Mouse (Mus musculus): ENCODE data around the gene Osbpl6. TPM values are rescaled to one million over a fixed set of nuclear protein-coding genes. Genes with fewer than 3 reads are reported as not detected.

Osbpl6 gene
- polyA plus RNA-seq, 1 experiment from 2014 or later: 11.0 TPM

DNA sequence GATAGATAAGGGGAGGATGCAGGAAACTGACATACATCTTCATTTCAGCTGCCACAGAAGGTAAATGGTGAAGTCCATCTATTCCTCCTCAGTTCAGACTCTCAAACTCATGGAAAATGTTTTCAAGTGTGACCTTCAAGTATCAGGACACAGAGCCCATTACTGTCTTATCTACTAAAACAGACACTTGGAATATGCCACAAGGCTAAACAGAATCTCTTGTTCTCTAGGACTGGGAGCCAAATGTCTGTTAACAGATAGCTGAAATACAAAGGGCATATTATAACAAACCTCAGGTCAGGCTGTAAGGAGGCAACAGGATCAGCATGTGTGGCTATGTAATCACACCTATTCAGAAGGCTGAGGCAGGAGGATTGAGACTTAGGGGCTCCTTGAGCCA lies 237.5 kb downstream of the Osbpl6 start:
- ATAC-seq (ENCODE audit: low read depth) (no peak), DNase-seq (ENCODE audit: low spot score) (no peak)
- no peak overlapping the region for H3K4me2 ChIP-seq (ENCODE audit: low read depth, low read length)
- no peak overlapping the region for H3K27ac ChIP-seq (replicated peaks; ENCODE audit: low read depth, low read length)
- H3K27me3 ChIP-seq (replicated peaks; ENCODE audit: control insufficient read depth, insufficient read depth, low read length): no peaks in the 10 kb centered on the region
- H3K9me3 ChIP-seq (ENCODE audit: control insufficient read depth, low read length): no peaks in the 10 kb centered on the region
- H3K4me1 ChIP-seq (ENCODE audit: control insufficient read depth, insufficient read depth, low read length): peaks cover 8% of the 10 kb centered on the region
- H3K9ac ChIP-seq (ENCODE audit: low read depth, low read length): no peak overlapping the region
- no peak overlapping the region for H3K4me3 ChIP-seq (ENCODE audit: low read depth, low read length)
- peaks cover 44% of the 10 kb centered on the region for H3K36me3 ChIP-seq (ENCODE audit: control insufficient read depth, insufficient read depth, low read length)

DNA sequence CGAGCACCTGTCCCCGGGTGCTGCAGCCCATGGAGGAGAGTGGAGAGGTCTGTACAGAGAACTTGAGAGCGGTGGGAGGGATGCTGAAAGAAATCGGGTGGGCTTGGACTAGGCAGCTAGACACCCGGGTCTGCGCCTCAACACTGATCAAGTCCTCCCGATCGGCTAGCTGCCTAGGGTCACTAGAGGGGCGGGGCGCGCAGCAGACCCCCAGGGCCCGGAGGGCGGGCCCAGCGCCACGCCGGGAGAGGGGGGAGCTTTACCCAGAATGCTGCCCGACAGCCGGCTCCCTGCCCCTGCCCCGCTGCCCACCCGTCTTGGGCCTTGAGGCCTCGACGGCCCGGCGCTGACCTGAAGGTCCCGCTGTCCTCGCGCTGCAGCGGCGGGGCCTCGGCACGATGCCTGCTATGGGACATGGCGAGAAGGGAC lies 241.1 kb downstream of the Osbpl6 start:
- Histone ChIP-seq H3K4me1 (ENCODE audit: control insufficient read depth, insufficient read depth, low read length) (peaks cover 11% of the 10 kb centered on the region), H3K27me3 (replicated peaks; ENCODE audit: control insufficient read depth, insufficient read depth, low read length) (no peaks in the 10 kb centered on the region), H3K9me3 (ENCODE audit: control insufficient read depth, low read length) (no peaks in the 10 kb centered on the region), H3K4me3 (ENCODE audit: low read depth, low read length) (peak overlapping the region; percentile 90), H3K4me2 (ENCODE audit: low read depth, low read length) (peak overlapping the region; percentile 85), H3K27ac (replicated peaks; ENCODE audit: low read depth, low read length) (peak overlapping the region; percentile 79), H3K9ac (ENCODE audit: low read depth, low read length) (peak overlapping the region; percentile 88), H3K36me3 (ENCODE audit: control insufficient read depth, insufficient read depth, low read length) (peaks cover 8% of the 10 kb centered on the region)
- 2% methylated on average over 18 of the region's 32 CpGs for WGBS
- DNase-seq (ENCODE audit: low spot score) (peak; percentile 58), ATAC-seq (ENCODE audit: low read depth) (peak; percentile 41)

DNA sequence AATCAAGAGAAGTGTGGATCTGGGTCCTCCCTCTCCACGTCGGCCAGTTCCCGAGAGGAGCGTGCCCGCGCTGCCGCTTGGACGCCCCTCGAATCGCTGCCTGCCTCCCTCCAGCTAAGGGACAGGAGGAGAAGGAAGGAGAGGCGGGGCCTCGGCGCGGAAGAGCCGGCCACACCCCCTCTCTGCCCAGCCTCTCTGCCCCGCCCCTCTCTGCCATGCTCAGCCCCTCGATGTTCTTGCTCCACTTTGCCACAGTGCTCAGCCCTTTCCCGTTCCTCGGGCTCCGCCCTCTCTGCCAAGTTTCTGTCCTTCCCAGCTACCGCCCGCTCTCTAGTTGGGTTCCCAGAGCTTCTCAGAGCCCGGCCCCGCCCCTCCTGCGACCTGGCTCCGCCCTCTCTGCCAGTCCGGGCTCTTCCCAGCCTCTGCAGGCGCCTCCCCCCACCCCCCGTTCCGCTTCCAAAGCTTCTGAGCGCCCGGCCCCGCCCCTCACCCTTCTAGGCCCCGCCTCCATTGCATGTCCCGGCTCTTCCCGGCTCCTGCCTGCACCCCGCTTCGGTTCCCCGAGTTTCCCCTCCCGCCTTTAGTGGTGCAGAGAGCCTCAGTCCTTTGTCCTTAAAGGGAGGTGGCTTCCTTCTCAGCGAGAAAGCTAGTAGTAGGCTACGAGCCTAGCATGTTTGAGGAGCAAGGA lies 241.7 kb downstream of the Osbpl6 start, which contains the start of the genes Prkra and Pjvk:
Gene Prkra (minus strand): TSS at position 133 of the 688 bp plus-strand sequence.
Gene Pjvk (plus strand): TSS at position 594 of the 688 bp plus-strand sequence.
- Histone ChIP-seq H3K9me3 (ENCODE audit: control insufficient read depth, low read length) (no peaks in the 10 kb centered on the region), H3K27ac (replicated peaks; ENCODE audit: low read depth, low read length) (peak within 1 kb of the TSS; percentile 79), H3K9ac (ENCODE audit: low read depth, low read length) (peak within 1 kb of the TSS; percentile 88), H3K27me3 (replicated peaks; ENCODE audit: control insufficient read depth, insufficient read depth, low read length) (no peaks in the 10 kb centered on the region), H3K36me3 (ENCODE audit: control insufficient read depth, insufficient read depth, low read length) (peaks cover 3% of the 10 kb centered on the region; the same call in 1 of the 2 replicates), H3K4me1 (ENCODE audit: control insufficient read depth, insufficient read depth, low read length) (peaks cover 11% of the 10 kb centered on the region), H3K4me3 (ENCODE audit: low read depth, low read length) (peak within 1 kb of the TSS; percentile 90), H3K4me2 (ENCODE audit: low read depth, low read length) (peak within 1 kb of the TSS; percentile 85)
- peak; percentile 99 for ATAC-seq (ENCODE audit: low read depth)
- 2% methylated on average over 31 of the region's 42 CpGs for WGBS
- peak; percentile 99 for DNase-seq (ENCODE audit: low spot score)

DNA sequence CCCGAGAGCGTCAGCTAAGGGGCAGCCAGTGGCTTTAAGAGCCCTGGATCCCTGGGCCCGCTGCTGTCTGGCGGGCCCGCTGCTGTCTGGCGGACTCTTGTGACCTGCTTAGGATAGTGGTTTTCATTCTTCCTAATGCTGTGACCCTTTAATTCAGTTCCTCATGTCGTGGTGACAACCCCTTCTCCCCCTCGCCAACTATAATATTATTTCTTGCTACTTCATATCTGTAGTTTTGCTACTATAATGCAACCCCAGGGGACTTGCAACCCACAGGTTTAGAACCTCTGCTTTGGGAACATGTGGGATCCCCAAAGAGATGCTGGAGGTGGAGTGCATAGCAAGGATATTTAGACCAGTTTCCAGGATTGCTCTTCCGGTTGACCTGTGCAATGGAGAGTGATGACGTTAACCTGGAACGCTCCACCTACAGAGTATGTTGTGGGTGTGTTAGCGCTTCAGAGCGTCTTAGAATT lies 242.4 kb downstream of the Osbpl6 start:
- H3K36me3 ChIP-seq (ENCODE audit: control insufficient read depth, insufficient read depth, low read length): no peaks in the 10 kb centered on the region
- 27% methylated on average over 13 of the region's 13 CpGs for WGBS

More for the DNA sequence above, 242.4 kb downstream of the Osbpl6 start:
- Histone ChIP-seq H3K9ac (ENCODE audit: low read depth, low read length) (peak overlapping the region; percentile 63), H3K9me3 (ENCODE audit: control insufficient read depth, low read length) (no peaks in the 10 kb centered on the region), H3K4me2 (ENCODE audit: low read depth, low read length) (peak overlapping the region; percentile 85), H3K27ac (replicated peaks; ENCODE audit: low read depth, low read length) (peak overlapping the region; percentile 79), H3K4me1 (ENCODE audit: control insufficient read depth, insufficient read depth, low read length) (peaks cover 11% of the 10 kb centered on the region), H3K4me3 (ENCODE audit: low read depth, low read length) (peak overlapping the region; percentile 90), H3K27me3 (replicated peaks; ENCODE audit: control insufficient read depth, insufficient read depth, low read length) (no peaks in the 10 kb centered on the region)
- ATAC-seq (ENCODE audit: low read depth): peak; percentile 16; the same call in 1 of the 2 replicates
- DNase-seq (ENCODE audit: low spot score): peak; percentile 27

Small RNA genes lying within 50 kb of the gene (microRNA-seq; reads per million reads assigned to microRNA genes)
- not detected for gene Gm23164 (ENCODE audit: borderline number of aligned reads)

Other genes with a start within 250 kb of the Osbpl6 start
- gene Pde11a, start 67.7 kb upstream of the Osbpl6 start, polyA plus RNA-seq (2014; fragmentation: Nextera tagmentation; extraction: Ambion mirVana): 0.21 and 0.31 TPM in 2 replicates
- not detected in 2 replicates for gene Cyct, start 46.1 kb upstream of the Osbpl6 start, polyA plus RNA-seq (2014; fragmentation: Nextera tagmentation; extraction: Ambion mirVana)
- gene Rbm45, start 36.5 kb upstream of the Osbpl6 start, polyA plus RNA-seq (2014; fragmentation: Nextera tagmentation; extraction: Ambion mirVana): 14.4 and 16.0 TPM in 2 replicates
- 52.8 and 61.0 TPM in 2 replicates for gene Prkra, start 241.5 kb downstream of the Osbpl6 start, polyA plus RNA-seq (2014; fragmentation: Nextera tagmentation; extraction: Ambion mirVana)
- gene Pjvk, start 242.0 kb downstream of the Osbpl6 start, polyA plus RNA-seq (2014; fragmentation: Nextera tagmentation; extraction: Ambion mirVana): 0.56 TPM in 1 of 2 replicates, not detected in the other